Mouse (Mus musculus) CH12.LX (cell line): Measurements from ENCODE around the gene Krtap3-3. TPM values are rescaled to one million over a fixed set of nuclear protein-coding genes. Genes with fewer than 3 reads are reported as not detected.
A peak's percentile ranks its signal among the peaks of the same experiment; 100 is the strongest.

Source experiments
- DNase-seq: peaks from one replicate; pipeline ENCODE4 v3.0.0-alpha.2; 2013; ENCODE audit errors: extremely low read depth
- H3K27ac ChIP-seq: 2 replicates; pipeline ENCODE4 v1.5.1; 2012; ENCODE audit warnings: low read depth, mild to moderate bottlenecking, control low read depth, moderate library complexity; ENCODE audit not compliant: insufficient read depth
- H3K27me3 ChIP-seq: replicated peaks from 2 replicates; pipeline ENCODE3; 2012; ENCODE audit warnings: inconsistent platforms
- H3K36me3 ChIP-seq, 2 experiments: replicated peaks in 1 of 2; 2 replicates each; pipeline versions ENCODE3 to v1.6.1; 2012; ENCODE audit warnings: inconsistent platforms in 1 of 2, low read length in 1 of 2, mild to moderate bottlenecking in 1 of 2, mixed read lengths in 1 of 2, moderate library complexity in 1 of 2; ENCODE audit not compliant: control insufficient read depth in 1 of 2, insufficient read depth in 1 of 2
- H3K4me1 ChIP-seq, 2 experiments: 2 replicates each; pipeline ENCODE4 v1.6.1; 2012; ENCODE audit warnings: inconsistent platforms in 1 of 2, moderate library complexity in 1 of 2; ENCODE audit not compliant: insufficient read depth in 2 of 2, control insufficient read depth in 1 of 2
- H3K4me2 ChIP-seq: 2 replicates; pipeline ENCODE4 v1.6.1; 2012; ENCODE audit warnings: low read depth, mild to moderate bottlenecking, control low read depth; ENCODE audit not compliant: poor library complexity, insufficient read depth, severe bottlenecking
- H3K4me3 ChIP-seq, 3 experiments: fragments of 150-350 bp in 1 of 3; sonication (generic) in 1 of 3; replicated peaks in 1 of 3; 2 replicates each; pipeline versions ENCODE3 to v1.5.1; 2011 to 2012; ENCODE audit warnings: low read depth in 2 of 3, low read length in 2 of 3, mild to moderate bottlenecking in 2 of 3, moderate library complexity in 2 of 3, control low read depth in 1 of 3, improper control_type of control experiment in 1 of 3, inconsistent platforms in 1 of 3, mixed read lengths in 1 of 3; ENCODE audit not compliant: poor library complexity in 1 of 3
- H3K79me2 ChIP-seq: replicated peaks from 2 replicates; pipeline ENCODE4 v1.6.1; 2012; ENCODE audit warnings: mild to moderate bottlenecking, moderate library complexity; ENCODE audit not compliant: control insufficient read depth, poor library complexity, insufficient read depth, severe bottlenecking; ENCODE audit errors: extremely low read depth
- H3K9ac ChIP-seq: 2 replicates; pipeline ENCODE4 v1.6.1; 2012; ENCODE audit warnings: low read depth, mild to moderate bottlenecking, control low read depth, moderate library complexity; ENCODE audit not compliant: insufficient read depth
- H3K9me3 ChIP-seq: replicated peaks from 2 replicates; pipeline ENCODE3; 2012; ENCODE audit warnings: low read length, inconsistent platforms, mixed read lengths
- BHLHE40 ChIP-seq: IDR thresholded peaks from 2 replicates; pipeline ENCODE4 v1.6.1; 2011; ENCODE audit warnings: mild to moderate bottlenecking, low read depth, low read length, improper control_type of control experiment
- CHD1 ChIP-seq: IDR thresholded peaks from 2 replicates; pipeline ENCODE4 v1.6.1; 2012; ENCODE audit warnings: low read depth, low read length, improper control_type of control experiment, inconsistent platforms
- CHD2 ChIP-seq: IDR thresholded peaks from 2 replicates; pipeline ENCODE4 v1.6.1; 2011; ENCODE audit warnings: low read length, improper control_type of control experiment
- CTCF ChIP-seq, 2 experiments: IDR thresholded peaks in 1 of 2; conservative IDR thresholded peaks in 1 of 2; 2 replicates each; pipeline ENCODE4 v1.5.1; 2011 to 2012; ENCODE audit warnings: low read depth in 2 of 2, low read length in 2 of 2, improper control_type of control experiment in 1 of 2, inconsistent platforms in 1 of 2, mild to moderate bottlenecking in 1 of 2, moderate library complexity in 1 of 2
- E2F4 ChIP-seq: IDR thresholded peaks from 2 replicates; pipeline ENCODE4 v1.6.1; 2011; ENCODE audit warnings: low read depth, low read length, improper control_type of control experiment; ENCODE audit not compliant: insufficient replicate concordance
- EP300 ChIP-seq: IDR thresholded peaks from 2 replicates; pipeline ENCODE4 v1.6.1; 2011; ENCODE audit warnings: low read length, improper control_type of control experiment
- ETS1 ChIP-seq: conservative IDR thresholded peaks from 2 replicates; pipeline ENCODE4 v1.6.1; 2012; ENCODE audit warnings: low read depth, mild to moderate bottlenecking, inconsistent platforms, low read length, improper control_type of control experiment, moderate library complexity
- HCFC1 ChIP-seq: IDR thresholded peaks from 2 replicates; pipeline ENCODE4 v1.6.1; 2012; ENCODE audit warnings: low read depth, mild to moderate bottlenecking, inconsistent platforms, low read length, improper control_type of control experiment
- IRF4 ChIP-seq: IDR thresholded peaks from 2 replicates; pipeline ENCODE4 v1.6.1; 2014; ENCODE audit warnings: low read depth, mild to moderate bottlenecking, inconsistent platforms, low read length, improper control_type of control experiment
- JUN ChIP-seq: IDR thresholded peaks from 2 replicates; pipeline ENCODE4 v1.6.1; 2011; ENCODE audit warnings: low read depth, mild to moderate bottlenecking, low read length, improper control_type of control experiment, moderate library complexity; ENCODE audit not compliant: insufficient read depth
- JUND ChIP-seq: conservative IDR thresholded peaks from 2 replicates; pipeline ENCODE4 v1.6.1; 2011; ENCODE audit warnings: low read depth, low read length, improper control_type of control experiment
- KAT2A ChIP-seq: IDR thresholded peaks from 2 replicates; pipeline ENCODE4 v1.6.1; 2012; ENCODE audit warnings: low read length, improper control_type of control experiment, inconsistent platforms; ENCODE audit not compliant: insufficient replicate concordance
- MAFK ChIP-seq: IDR thresholded peaks from 2 replicates; pipeline ENCODE4 v1.6.1; 2011; ENCODE audit warnings: low read length, improper control_type of control experiment; ENCODE audit not compliant: insufficient replicate concordance
- MAX ChIP-seq: IDR thresholded peaks from 2 replicates; pipeline ENCODE4 v1.6.1; 2011; ENCODE audit warnings: low read length, improper control_type of control experiment
- MAZ ChIP-seq: IDR thresholded peaks from 2 replicates; pipeline ENCODE4 v1.6.1; 2012; ENCODE audit warnings: low read depth, mild to moderate bottlenecking, inconsistent platforms, low read length, improper control_type of control experiment, moderate library complexity
- MEF2A ChIP-seq: IDR thresholded peaks from 2 replicates; pipeline ENCODE4 v1.6.1; 2014; ENCODE audit warnings: low read depth, mild to moderate bottlenecking, inconsistent platforms, low read length, improper control_type of control experiment, borderline replicate concordance
- MXI1 ChIP-seq: IDR thresholded peaks from 2 replicates; pipeline ENCODE4 v1.6.1; 2011; ENCODE audit warnings: mild to moderate bottlenecking, low read depth, low read length, improper control_type of control experiment
- NRF1 ChIP-seq: IDR thresholded peaks from 2 replicates; pipeline ENCODE4 v1.6.1; 2014; ENCODE audit warnings: low read depth, mild to moderate bottlenecking, inconsistent platforms, low read length, improper control_type of control experiment, moderate library complexity
- POLR2A ChIP-seq: IDR thresholded peaks from 2 replicates; pipeline ENCODE4 v1.6.1; 2011; ENCODE audit warnings: low read depth, mild to moderate bottlenecking, improper control_type of control experiment, low read length
- RCOR1 ChIP-seq: conservative IDR thresholded peaks from 2 replicates; pipeline ENCODE4 v1.6.1; 2012; ENCODE audit warnings: low read depth, mild to moderate bottlenecking, inconsistent platforms, low read length, improper control_type of control experiment
- TCF12 ChIP-seq: IDR thresholded peaks from 2 replicates; pipeline ENCODE4 v1.6.1; 2014; ENCODE audit warnings: low read depth, mild to moderate bottlenecking, inconsistent platforms, low read length, improper control_type of control experiment
- USF1 ChIP-seq: IDR thresholded peaks from 2 replicates; pipeline ENCODE4 v1.6.1; 2014; ENCODE audit warnings: low read depth, mild to moderate bottlenecking, inconsistent platforms, low read length, improper control_type of control experiment
- USF2 ChIP-seq: conservative IDR thresholded peaks from 2 replicates; pipeline ENCODE4 v1.6.1; 2011; ENCODE audit warnings: low read depth, low read length, improper control_type of control experiment
- ZKSCAN1 ChIP-seq: IDR thresholded peaks from 2 replicates; pipeline ENCODE4 v1.6.1; 2012; ENCODE audit warnings: low read depth, inconsistent platforms, low read length, improper control_type of control experiment, borderline replicate concordance
- ZNF384 ChIP-seq: IDR thresholded peaks from 2 replicates; pipeline ENCODE4 v1.6.1; 2012; ENCODE audit warnings: low read depth, low read length, improper control_type of control experiment, inconsistent platforms
- dilution Hi-C: fragments of 300-500 bp; cut with MboI; formaldehyde crosslinking; loops from 2 replicates; pipeline ENCODE4 v1.14.3; 2020; ENCODE audit warnings: low sequenced_read_pairs; ENCODE audit not compliant: extremely low pct_unique_long_range_greater_than_20kb, extremely low pct_ligation_motif_present
- in situ Hi-C: fragments of 300-500 bp; cut with MboI; formaldehyde crosslinking; loops from 3 replicates; pipeline ENCODE4 v1.14.3; 2019; ENCODE audit warnings: low sequenced_read_pairs, low pct_ligation_motif_present, low pct_unique_long_range_greater_than_20kb, mixed read lengths
- polyA plus RNA-seq: library from polyadenylated mRNA; unstranded; fragments of >175 nt; gene quantifications from 2 replicates; pipeline ENCODE4 v1.2.1, GENCODE M21; 2012; ENCODE audit warnings: low read depth; ENCODE audit not compliant: insufficient read length
- total RNA-seq, 2 experiments: library from RNA; depleted of rRNA; stranded (reverse); fragments of 300-350 nt in 1 of 2; fragments of >200 nt in 1 of 2; gene quantifications; 2 replicates each; pipeline ENCODE4 v1.2.3; 2012 to 2014

Gene Krtap3-3
- total and polyA plus RNA-seq, 3 experiments: not detected

- in situ Hi-C loops: no loop called here
- peaks cover 29% of the 10 kb centered on the region for H3K27me3 ChIP-seq
- TF ChIP-seq IRF4: no peak
- no peak for TF ChIP-seq MXI1
- TF ChIP-seq MAX: no peak
- TF ChIP-seq POLR2A: no peak
- TF ChIP-seq BHLHE40: no peak
- TF ChIP-seq USF2: no peak
- TF ChIP-seq USF1: no peak
- TF ChIP-seq CTCF (conservative IDR thresholded peaks at IDR 0.05 in 1 of 2, IDR thresholded peaks at IDR 0.05 in 1 of 2; ENCODE audit: low read depth in 2 of 2, low read length in 2 of 2): no peak
- TF ChIP-seq E2F4: no peak
- no peaks in the 10 kb centered on the region for H3K36me3 ChIP-seq
- dilution Hi-C loops: no loop called here
- H3K9me3 ChIP-seq: no peaks in the 10 kb centered on the region
- H3K79me2 ChIP-seq: no peaks in the 10 kb centered on the region
- H3K4me1 ChIP-seq: peaks cover 5 to 12% of the 10 kb centered on the region in 2 experiments; a peak in 3 of 4 replicates
- DNase-seq: no peak
- H3K4me3 ChIP-seq: no peak within 1 kb of the TSS
- no peak within 1 kb of the TSS for H3K27ac ChIP-seq
- H3K9ac ChIP-seq: no peak within 1 kb of the TSS
- no peak within 1 kb of the TSS for H3K4me2 ChIP-seq
Observed at GRCm38 (mm10) chr11:99566530-99566929, 15.9 kb upstream of the Krtap3-3 start, which contains the start of gene Krtap3-1. Gene Krtap3-1, minus strand, starts transcription at chr11:99566630.

GRCm38 (mm10) chr11:99562580-99562979, 11.9 kb upstream of the Krtap3-3 start:
- in situ Hi-C loops: no loop called here
- H3K4me1 ChIP-seq: peaks cover 5 to 15% of the 10 kb centered on the region in 2 experiments
- no peak overlapping the region for H3K9ac ChIP-seq
- H3K4me3 ChIP-seq: no peak overlapping the region
- dilution Hi-C loops: no loop called here
- DNase-seq: peak; percentile 84
- H3K4me2 ChIP-seq: peak overlapping the region; percentile 65; the same call in 1 of the 2 replicates
- peaks cover 35% of the 10 kb centered on the region for H3K27me3 ChIP-seq
- H3K27ac ChIP-seq: no peak overlapping the region
- TF ChIP-seq JUN (peak; percentile 98), CHD1 (no peak), MEF2A (peak; percentile 96), RCOR1 (peak; percentile 90; the same call in 1 of the 2 replicates), TCF12 (peak; percentile 79), JUND (peak; percentile 96), ZKSCAN1 (no peak), BHLHE40 (peak; percentile 86), EP300 (peak; percentile 98), HCFC1 (no peak), CTCF (conservative IDR thresholded peaks at IDR 0.05 in 1 of 2, IDR thresholded peaks at IDR 0.05 in 1 of 2; ENCODE audit: low read depth in 2 of 2, low read length in 2 of 2) (no peak), ETS1 (peak; percentile 97), MXI1 (no peak), NRF1 (no peak), ZNF384 (no peak; the same call in 1 of the 2 replicates), IRF4 (peak; percentile 99), MAZ (no peak), CHD2 (peak; percentile 59; the same call in 1 of the 2 replicates), MAFK (peak; percentile 87), KAT2A (no peak)
- no peaks in the 10 kb centered on the region for H3K36me3 ChIP-seq
- no peaks in the 10 kb centered on the region for H3K9me3 ChIP-seq
- no peaks in the 10 kb centered on the region for H3K79me2 ChIP-seq
